Mouse (Mus musculus) gastrocnemius, adult 18-20 months (tissue): Measurements from ENCODE around the gene Gm28043. TPM values are rescaled to one million over a fixed set of nuclear protein-coding genes. Genes with fewer than 3 reads are reported as not detected.
"Not testable (repeated sequence)": the region's sequence is repeated elsewhere in the genome, so short reads cannot be mapped to it uniquely, and the experiment has no call there.

Source experiments
- DNase-seq: peaks from one replicate; pipeline ENCODE4 v3.0.0; 2021; ENCODE audit warnings: low spot score
- long read RNA-seq, 2 experiments: library from polyadenylated mRNA; stranded (forward); transcript quantifications; one replicate each; pipeline ENCODE4 v2.0.0; 2021
- total RNA-seq, 2 experiments: library from RNA; stranded (reverse); gene quantifications; 2 replicates each; pipeline ENCODE4 v1.2.3; 2021

The Gm28043 gene
- total RNA-seq = under 1 TPM; 0.66 to 0.71 TPM
- long read RNA-seq, experiment 1, partial matches to known transcripts = 0 of 2 reads
- long read RNA-seq, experiment 1, other reads (novel, unspliced or antisense) = 2 of 2 reads
- long read RNA-seq, experiment 2, partial matches to known transcripts = 6 of 8 reads
- long read RNA-seq, experiment 2, other reads (novel, unspliced or antisense) = 2 of 8 reads

GRCm38 (mm10) chr17:29614115-29615023 is at the start of gene Gm28043, which contains the start of gene Rnf8:
Gm28043 (plus strand) TSS chr17:29614876.
Rnf8 (plus strand) TSS chr17:29614790.
- DNase-seq = peak; percentile 94

DNA sequence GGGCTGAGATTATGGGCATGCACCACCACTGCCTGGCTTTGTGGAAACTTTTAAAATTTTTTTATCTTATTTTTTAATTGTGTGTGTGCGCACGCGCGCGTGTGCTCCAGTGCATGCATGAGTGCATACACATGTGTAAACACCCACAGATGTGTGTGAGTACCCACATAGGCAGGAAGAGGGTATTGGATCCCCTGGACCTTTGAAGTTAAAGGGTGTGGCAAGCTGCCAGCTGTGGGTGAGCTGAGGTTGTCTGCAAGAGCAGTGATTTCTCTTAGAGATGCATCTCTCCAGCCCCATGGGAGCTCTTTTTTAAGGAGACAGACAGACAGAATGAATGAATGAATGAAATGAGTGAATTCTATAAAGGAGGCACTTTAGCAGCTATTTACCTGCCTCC is 49.2 kb upstream of the Gm28043 start:
- no peak for DNase-seq

DNA sequence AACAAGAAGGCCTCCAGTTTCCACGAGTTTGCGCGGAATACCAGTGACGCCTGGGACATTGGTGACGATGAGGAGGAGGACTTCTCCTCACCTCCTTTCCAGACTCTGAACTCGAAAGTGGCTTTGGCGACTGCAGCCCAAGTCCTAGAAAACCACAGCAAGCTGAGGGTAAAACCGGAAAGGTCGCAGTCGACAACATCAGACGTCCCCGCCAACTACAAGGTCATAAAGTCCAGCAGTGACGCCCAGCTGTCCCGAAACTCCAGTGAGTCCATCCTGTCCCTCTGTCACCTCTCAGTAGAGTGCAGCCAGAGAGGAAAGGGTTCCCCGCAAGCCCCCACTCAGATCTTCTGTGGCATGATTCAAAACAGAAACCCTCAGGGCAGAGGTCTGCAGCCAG is 46.2 kb upstream of the Gm28043 start:
- DNase-seq = no peak

GRCm38 (mm10) chr17:29569831-29570230 is 44.8 kb upstream of the Gm28043 start:
- no peak for DNase-seq

DNA sequence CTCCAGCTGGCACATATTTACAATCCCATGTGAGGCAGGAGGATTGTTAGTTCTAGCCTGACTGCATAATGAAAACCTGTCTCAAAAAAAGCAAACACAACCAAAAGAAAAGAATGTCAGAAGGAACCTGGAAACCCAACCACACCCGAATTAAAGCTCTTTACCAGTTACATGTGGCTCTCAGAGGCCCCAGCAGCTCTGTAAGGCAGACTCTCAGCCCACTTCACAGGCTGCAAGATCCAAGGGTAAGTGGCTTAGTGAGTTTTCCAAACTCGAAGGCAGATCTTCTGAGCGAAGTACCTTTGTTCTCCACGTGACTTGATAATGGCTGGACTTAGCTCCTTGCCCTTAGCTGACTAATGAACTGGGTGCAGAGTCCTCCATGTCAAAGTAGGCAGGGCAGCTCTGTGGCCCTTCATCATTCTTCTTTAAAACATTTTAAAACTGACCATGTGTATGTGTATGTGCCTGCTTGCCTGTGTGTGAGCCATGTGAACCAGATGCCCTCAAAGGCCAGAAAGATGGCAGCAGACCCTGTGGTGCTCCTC is 35.0 kb upstream of the Gm28043 start:
- no peak for DNase-seq

DNA sequence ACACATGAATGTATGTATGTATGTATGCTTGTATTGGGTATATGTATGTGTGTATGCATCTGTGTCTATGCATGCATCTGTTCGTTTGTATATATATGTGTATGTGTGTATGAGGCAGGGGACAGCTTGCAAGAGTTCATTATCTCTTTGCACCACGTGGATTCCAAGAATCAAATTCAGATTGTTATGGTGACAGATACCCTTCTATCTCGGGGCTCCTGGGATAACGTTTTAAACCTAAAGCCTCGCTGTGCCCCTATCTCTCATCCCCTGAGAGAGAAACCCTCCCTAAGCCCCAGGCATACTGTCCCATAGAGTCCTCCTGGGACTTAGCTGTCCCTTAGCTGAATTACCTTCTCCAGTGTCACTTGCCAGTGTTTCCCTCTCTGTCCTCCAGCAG is 31.1 kb upstream of the Gm28043 start:
- no peak for DNase-seq

DNA sequence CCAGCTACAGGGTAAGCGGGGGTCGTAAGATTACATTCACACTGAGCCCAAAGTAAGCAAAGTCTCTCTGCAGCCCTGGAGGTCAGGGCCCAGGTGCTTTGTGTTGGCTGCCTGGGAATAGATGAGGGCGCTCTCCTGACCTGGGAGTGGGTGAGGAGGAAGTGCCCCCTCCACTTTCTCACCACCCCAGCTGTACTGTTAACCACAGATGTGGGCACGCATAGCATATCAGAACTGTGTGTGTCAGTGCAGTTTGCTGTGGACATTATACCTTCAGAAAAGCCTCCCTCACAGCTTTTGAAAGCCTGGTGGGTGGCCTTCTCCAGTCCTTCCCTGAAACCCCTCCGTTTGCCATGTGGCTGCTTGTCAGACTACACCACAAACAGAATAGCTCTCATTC is 30.4 kb upstream of the Gm28043 start:
- DNase-seq = no peak

DNA sequence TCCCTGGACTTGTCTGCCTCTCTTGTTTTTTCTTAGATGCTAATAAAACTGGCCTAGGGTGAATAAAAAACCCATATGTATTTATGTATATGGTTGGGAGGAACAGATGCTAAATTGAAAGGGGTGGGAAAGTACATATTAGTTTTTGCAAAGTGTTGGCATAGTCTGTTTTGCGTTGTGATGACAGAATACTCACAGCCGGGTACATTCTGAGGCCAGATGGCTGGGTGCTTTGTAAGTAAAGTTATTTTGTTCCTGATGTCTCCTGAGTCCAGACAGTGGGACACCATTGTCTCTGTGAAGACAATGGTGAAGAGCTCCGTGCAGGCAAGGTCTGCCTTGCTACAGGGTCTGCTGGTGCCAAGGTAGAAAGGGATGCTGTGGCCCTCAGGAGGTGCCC is 29.9 kb upstream of the Gm28043 start:
- no peak for DNase-seq

DNA sequence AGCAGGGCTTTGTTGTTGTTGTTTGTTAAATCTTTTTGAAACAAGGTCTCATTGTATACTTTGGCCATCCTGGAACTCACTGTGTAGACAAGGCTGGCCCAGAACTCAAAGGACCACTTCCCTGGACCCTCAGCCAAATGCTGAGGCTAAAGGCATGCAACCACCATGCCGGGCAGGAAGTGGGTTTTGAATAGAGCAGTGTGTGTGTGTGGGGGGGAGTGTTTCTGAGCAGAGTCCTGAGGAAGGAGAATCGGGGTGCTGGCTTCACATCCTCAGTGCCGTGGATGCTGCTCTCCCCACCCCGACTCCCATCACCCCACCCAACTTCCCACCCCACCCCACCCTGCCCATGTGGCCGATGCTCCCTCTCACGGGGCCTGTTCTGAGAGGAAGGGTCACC is 29.2 kb upstream of the Gm28043 start:
- DNase-seq = no peak

GRCm38 (mm10) chr17:29586921-29587320 is 27.8 kb upstream of the Gm28043 start:
- no peak for DNase-seq

- no peak for DNase-seq
These were observed 25.3 kb upstream of the Gm28043 start for GRCm38 (mm10) chr17:29589221-29589898.

DNA sequence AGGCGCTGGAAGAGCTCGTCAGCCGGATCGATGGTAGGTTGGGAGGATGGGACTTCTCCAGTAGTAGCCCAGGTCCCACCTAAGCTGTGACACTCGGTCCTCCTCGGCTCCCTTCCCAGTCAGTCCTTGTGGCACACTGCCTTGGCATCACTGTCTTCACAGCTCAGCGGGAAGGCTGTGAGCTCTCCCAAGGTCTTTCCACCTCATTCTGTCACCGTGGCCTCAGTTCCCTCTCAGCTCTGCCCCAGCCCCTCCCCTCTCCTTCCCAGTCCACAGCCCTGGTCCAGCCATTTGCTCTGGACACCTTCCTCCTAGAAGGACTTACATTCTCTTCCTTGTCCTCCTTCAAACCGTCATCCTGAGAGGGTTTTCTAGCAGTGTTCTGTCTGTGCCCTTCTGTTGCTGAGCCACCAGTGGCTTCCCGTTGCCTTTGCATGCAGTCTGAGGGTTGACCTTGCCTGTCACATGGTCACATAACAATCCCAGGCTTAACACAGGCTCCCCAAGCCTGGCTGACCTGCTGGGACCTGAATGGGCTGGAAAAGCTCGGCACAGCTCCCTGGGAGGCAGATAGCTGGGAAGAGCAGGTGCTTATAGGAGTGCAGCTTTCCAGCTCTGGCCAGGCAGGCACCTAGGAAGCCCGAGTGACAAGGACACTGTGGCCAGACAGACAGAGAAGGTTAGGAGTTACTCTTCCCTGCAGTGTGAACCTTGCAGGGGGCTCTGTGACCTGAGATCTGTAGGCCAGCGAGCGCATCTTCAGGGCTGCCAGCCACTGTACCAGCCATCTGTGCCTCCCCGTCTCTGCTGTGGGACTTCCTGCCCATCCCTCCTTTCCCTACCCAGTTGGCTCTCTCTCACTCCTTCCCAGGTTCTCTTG is 18.5 kb upstream of the Gm28043 start:
- DNase-seq = no peak

DNA sequence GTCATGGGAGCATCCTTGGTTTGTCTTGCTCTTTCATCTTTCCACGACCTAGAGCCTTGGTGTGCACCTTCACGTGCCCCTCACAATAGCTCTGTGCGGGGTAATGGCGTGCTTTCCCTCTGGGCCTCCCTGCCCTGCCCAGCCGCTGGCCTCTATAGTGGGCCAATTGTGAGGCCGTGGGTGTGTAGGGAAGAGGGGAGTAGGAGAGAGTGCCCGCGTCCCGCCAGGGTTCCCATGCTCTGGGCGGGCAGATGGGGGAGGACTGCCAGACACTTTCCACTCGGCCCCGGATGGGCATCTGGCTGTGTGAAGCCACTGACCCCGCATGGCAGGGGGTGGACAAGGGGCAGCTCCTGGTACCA is 17.9 kb upstream of the Gm28043 start:
- no peak for DNase-seq

- no peak for DNase-seq
These were observed 15.6 kb upstream of the Gm28043 start for GRCm38 (mm10) chr17:29599051-29599450.

DNA sequence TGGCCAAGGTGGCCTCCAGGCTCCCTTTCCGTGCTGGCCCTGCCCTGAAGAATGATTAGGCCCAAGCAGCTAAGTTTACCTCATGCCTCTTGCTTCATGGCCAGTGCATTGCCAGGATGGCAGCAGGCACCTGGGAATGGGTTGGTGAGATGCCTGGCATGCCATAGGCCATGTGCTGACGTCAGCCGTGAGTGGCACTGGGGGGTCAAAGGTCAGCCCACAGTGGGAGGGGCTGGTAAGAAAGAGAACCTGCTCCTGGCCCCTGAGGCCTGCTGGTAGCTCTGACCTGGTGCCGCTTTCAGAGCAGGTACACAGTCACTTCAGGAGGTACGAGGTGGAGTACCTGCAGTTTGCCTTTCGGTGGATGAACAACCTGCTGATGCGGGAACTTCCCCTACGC is 15.1 kb upstream of the Gm28043 start:
- DNase-seq = no peak

DNA sequence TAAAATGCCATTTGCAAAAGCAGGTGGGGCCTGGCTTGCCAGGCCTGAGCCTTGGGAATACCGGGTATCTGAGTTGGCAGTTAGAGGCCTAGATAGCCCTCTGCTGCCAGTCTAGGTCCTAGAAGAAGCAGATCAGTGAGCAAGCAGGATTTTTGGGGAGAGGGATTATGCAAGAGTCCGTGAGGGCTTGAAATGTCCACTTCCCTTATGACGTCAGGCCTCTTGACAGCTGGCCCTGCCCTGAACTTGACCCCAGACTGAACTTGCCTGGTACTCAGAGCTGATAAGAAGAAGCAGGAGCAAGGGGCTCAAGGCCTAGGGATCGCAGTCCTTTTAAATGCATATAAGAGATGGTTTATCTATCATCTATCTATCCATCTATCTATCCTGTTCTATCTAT is 13.3 kb upstream of the Gm28043 start:
- peak; percentile 26 for DNase-seq

- DNase-seq = peak; percentile 75
These were observed 11.4 kb upstream of the Gm28043 start for GRCm38 (mm10) chr17:29603283-29603682.

DNA sequence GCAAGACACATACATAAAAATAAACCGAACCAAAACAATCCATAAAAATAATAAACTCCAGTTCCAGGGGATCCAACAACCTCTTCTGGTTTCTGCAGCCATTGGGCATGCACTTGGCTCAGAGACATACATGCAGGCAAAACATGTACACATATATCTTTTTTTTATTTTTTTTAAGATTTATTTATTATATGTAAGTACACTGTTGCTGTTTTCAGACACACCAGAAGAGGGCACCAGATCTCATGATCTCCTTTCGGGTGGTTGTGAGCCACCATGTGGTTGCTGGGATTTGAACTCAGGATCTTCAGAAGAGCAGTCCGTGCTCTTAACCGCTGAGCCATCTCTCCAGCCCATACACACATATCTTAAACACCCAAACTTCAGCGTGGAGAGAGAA is 1.2 kb upstream of the Gm28043 start:
- DNase-seq = not testable (repeated sequence)

GRCm38 (mm10) chr17:29615024-29615551 is 412 bp downstream of the Gm28043 start:
- DNase-seq = no peak

GRCm38 (mm10) chr17:29615616-29616015 is 940 bp downstream of the Gm28043 start:
- no peak for DNase-seq

- no peak for DNase-seq
These were observed 4.6 kb downstream of the Gm28043 start for GRCm38 (mm10) chr17:29619231-29619630.
